Mouse (Mus musculus): Measurements from ENCODE around the gene Trim71. TPM values are rescaled to one million over a fixed set of nuclear protein-coding genes. Genes with fewer than 3 reads are reported as not detected.

The Trim71 gene
- polyA plus RNA-seq, 1 experiment from 2014 or later = 0.71 TPM

DNA sequence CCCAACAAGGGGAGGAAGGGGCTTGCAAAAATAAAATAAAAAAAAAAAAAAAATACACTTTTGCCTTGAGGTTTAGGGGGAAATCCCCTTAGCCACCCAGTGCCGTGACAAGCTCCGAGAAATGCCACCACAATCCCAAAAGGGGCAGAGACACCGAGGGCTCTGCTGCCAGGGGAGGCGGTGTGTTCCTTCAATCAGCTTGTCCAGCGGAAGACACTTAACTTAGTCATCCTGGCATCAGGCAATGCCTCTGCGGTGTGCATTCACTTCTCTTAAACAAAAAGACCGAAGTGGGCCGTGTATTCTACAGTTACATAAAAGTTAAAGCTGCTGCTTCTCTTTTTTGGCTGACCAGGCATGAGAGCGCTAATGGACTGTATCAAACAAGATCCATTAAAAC lies 56.7 kb downstream of the Trim71 start:
- Histone ChIP-seq H3K4me1 (ENCODE audit: control insufficient read depth, low read depth, low read length) (peaks cover 6% of the 10 kb centered on the region), H3K9ac (ENCODE audit: low read depth, low read length) (no peak overlapping the region), H3K27me3 (ENCODE audit: control insufficient read depth, insufficient read depth, low read depth, low read length) (no peaks in the 10 kb centered on the region), H3K27ac (ENCODE audit: low read length) (no peak overlapping the region), H3K36me3 (ENCODE audit: control insufficient read depth, insufficient read depth) (no peaks in the 10 kb centered on the region; the same call in 1 of the 2 replicates), H3K4me3 (ENCODE audit: low read depth, low read length) (no peak overlapping the region), H3K9me3 (replicated peaks; ENCODE audit: control insufficient read depth, low read length) (no peaks in the 10 kb centered on the region), H3K4me2 (ENCODE audit: low read depth, low read length) (no peak overlapping the region)
- no peak for ATAC-seq (ENCODE audit: low read depth)
- WGBS (ENCODE audit: insufficient replicate concordance) = 58% methylated on average over 9 of the region's 9 CpGs

DNA sequence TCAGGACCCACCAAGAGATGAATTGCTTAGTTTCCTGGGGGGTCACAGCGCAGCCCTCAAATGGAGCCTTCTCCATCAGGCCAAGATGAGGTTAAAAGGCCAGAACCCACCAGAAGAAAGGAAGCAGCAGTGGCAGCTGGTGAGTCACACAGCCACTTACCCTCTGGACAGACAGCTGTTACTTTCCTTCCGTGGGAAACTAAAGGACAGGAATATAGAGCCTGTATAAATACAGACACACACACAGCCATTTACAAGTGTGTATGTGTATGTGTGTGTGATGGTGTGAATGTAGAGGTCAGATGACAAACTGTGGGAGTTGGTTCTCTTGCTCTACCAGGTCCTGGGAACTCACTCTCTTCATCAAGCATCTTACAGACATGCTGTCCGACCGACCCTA lies 57.6 kb downstream of the Trim71 start:
- WGBS (ENCODE audit: insufficient replicate concordance) = 43% methylated on average over 4 of the region's 4 CpGs
- no peaks in the 10 kb centered on the region for H3K9me3 ChIP-seq (replicated peaks; ENCODE audit: control insufficient read depth, low read length)
- no peak overlapping the region for H3K27ac ChIP-seq (ENCODE audit: low read length)
- H3K36me3 ChIP-seq (ENCODE audit: control insufficient read depth, insufficient read depth) = no peaks in the 10 kb centered on the region
- no peak overlapping the region for H3K9ac ChIP-seq (ENCODE audit: low read depth, low read length)
- ATAC-seq (ENCODE audit: low read depth) = no peak
- no peak overlapping the region for H3K4me2 ChIP-seq (ENCODE audit: low read depth, low read length)
- no peak overlapping the region for H3K4me3 ChIP-seq (ENCODE audit: low read depth, low read length)
- no peaks in the 10 kb centered on the region for H3K27me3 ChIP-seq (ENCODE audit: control insufficient read depth, insufficient read depth, low read depth, low read length)
- H3K4me1 ChIP-seq (ENCODE audit: control insufficient read depth, low read depth, low read length) = peaks cover 6% of the 10 kb centered on the region

- Histone ChIP-seq H3K27me3 (ENCODE audit: control insufficient read depth, insufficient read depth, low read depth, low read length) (no peaks in the 10 kb centered on the region), H3K4me1 (ENCODE audit: control insufficient read depth, low read depth, low read length) (peaks cover 6% of the 10 kb centered on the region), H3K9me3 (replicated peaks; ENCODE audit: control insufficient read depth, low read length) (no peaks in the 10 kb centered on the region), H3K4me3 (ENCODE audit: low read depth, low read length) (no peak within 1 kb of the TSS), H3K36me3 (ENCODE audit: control insufficient read depth, insufficient read depth) (no peaks in the 10 kb centered on the region), H3K9ac (ENCODE audit: low read depth, low read length) (no peak within 1 kb of the TSS), H3K27ac (ENCODE audit: low read length) (no peak within 1 kb of the TSS), H3K4me2 (ENCODE audit: low read depth, low read length) (no peak within 1 kb of the TSS)
- WGBS (ENCODE audit: insufficient replicate concordance) = 76% methylated on average over 9 of the region's 9 CpGs
- no peak for ATAC-seq (ENCODE audit: low read depth)
These were observed 59.4 kb downstream of the Trim71 start, which contains the start of gene Ccr4 for GRCm38 (mm10) chr9:114504816-114505215. Gene Ccr4, minus strand, starts transcription at chr9:114504916.

- peak; percentile 37 for ATAC-seq (ENCODE audit: low read depth)
- Histone ChIP-seq H3K9ac (ENCODE audit: low read depth, low read length) (no peak overlapping the region), H3K27ac (ENCODE audit: low read length) (no peak overlapping the region), H3K36me3 (ENCODE audit: control insufficient read depth, insufficient read depth) (no peaks in the 10 kb centered on the region), H3K9me3 (replicated peaks; ENCODE audit: control insufficient read depth, low read length) (no peaks in the 10 kb centered on the region), H3K4me2 (ENCODE audit: low read depth, low read length) (no peak overlapping the region), H3K4me1 (ENCODE audit: control insufficient read depth, low read depth, low read length) (peaks cover 6% of the 10 kb centered on the region), H3K27me3 (ENCODE audit: control insufficient read depth, insufficient read depth, low read depth, low read length) (no peaks in the 10 kb centered on the region), H3K4me3 (ENCODE audit: low read depth, low read length) (no peak overlapping the region)
- WGBS (ENCODE audit: insufficient replicate concordance) = 18% methylated on average over 15 of the region's 15 CpGs
These were observed 61.3 kb downstream of the Trim71 start for GRCm38 (mm10) chr9:114502711-114503427.

DNA sequence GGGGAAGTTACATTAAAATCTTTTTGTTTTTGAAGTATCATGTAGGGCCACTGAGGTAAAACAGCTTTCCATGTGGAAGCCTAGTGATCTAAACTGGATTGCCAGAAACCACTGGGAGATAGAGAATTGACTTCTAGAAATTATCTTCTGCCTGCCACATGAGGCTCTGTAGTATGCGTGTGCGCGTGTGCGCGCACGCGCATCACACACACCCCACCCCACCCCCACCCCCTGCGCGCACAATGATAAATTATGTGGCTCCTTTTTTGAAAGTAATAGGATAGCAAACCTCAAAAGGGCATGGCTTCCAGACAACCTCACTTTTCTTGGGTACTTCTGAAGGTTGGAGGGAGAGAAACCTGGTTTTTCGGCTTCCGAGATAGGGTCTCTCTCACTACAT lies 62.3 kb downstream of the Trim71 start:
- no peaks in the 10 kb centered on the region for H3K27me3 ChIP-seq (ENCODE audit: control insufficient read depth, insufficient read depth, low read depth, low read length)

DNA sequence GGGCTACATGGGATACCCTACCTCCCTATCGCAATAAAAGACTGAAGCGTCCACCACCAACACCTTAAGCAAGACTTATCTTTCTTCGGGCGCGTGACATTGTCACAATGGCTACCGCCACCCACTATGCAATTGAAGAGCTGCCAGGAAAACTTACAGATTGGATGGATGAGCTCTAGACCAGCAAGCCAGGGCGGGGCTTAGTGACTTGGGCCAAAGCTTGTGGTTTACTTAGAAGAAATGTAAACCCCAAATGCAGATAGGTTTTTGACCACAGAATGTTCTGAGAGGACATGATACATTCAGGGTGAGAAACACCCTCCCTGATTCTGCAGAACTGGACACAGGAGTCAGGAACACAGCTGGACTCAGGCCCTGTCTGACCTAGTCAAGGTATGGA lies 63.1 kb downstream of the Trim71 start:
- Histone ChIP-seq H3K4me1 (ENCODE audit: control insufficient read depth, low read depth, low read length) (peaks cover 6% of the 10 kb centered on the region), H3K27ac (ENCODE audit: low read length) (no peak overlapping the region), H3K9ac (ENCODE audit: low read depth, low read length) (no peak overlapping the region), H3K4me2 (ENCODE audit: low read depth, low read length) (no peak overlapping the region), H3K36me3 (ENCODE audit: control insufficient read depth, insufficient read depth) (no peaks in the 10 kb centered on the region), H3K4me3 (ENCODE audit: low read depth, low read length) (no peak overlapping the region), H3K27me3 (ENCODE audit: control insufficient read depth, insufficient read depth, low read depth, low read length) (no peaks in the 10 kb centered on the region), H3K9me3 (replicated peaks; ENCODE audit: control insufficient read depth, low read length) (no peaks in the 10 kb centered on the region)
- 21% methylated on average over 7 of the region's 7 CpGs for WGBS (ENCODE audit: insufficient replicate concordance)
- ATAC-seq (ENCODE audit: low read depth) = no peak

More for the DNA sequence above, 62.3 kb downstream of the Trim71 start:
- Histone ChIP-seq H3K4me1 (ENCODE audit: control insufficient read depth, low read depth, low read length) (peaks cover 6% of the 10 kb centered on the region), H3K4me3 (ENCODE audit: low read depth, low read length) (no peak overlapping the region), H3K36me3 (ENCODE audit: control insufficient read depth, insufficient read depth) (no peaks in the 10 kb centered on the region), H3K27ac (ENCODE audit: low read length) (no peak overlapping the region), H3K9me3 (replicated peaks; ENCODE audit: control insufficient read depth, low read length) (no peaks in the 10 kb centered on the region), H3K4me2 (ENCODE audit: low read depth, low read length) (no peak overlapping the region), H3K9ac (ENCODE audit: low read depth, low read length) (no peak overlapping the region)
- ATAC-seq (ENCODE audit: low read depth) = no peak
- 58% methylated on average over 11 of the region's 11 CpGs for WGBS (ENCODE audit: insufficient replicate concordance)

- Histone ChIP-seq H3K4me3 (ENCODE audit: low read depth, low read length) (no peak overlapping the region), H3K27ac (ENCODE audit: low read length) (no peak overlapping the region), H3K4me2 (ENCODE audit: low read depth, low read length) (no peak overlapping the region), H3K9ac (ENCODE audit: low read depth, low read length) (no peak overlapping the region), H3K4me1 (ENCODE audit: control insufficient read depth, low read depth, low read length) (peaks cover 6% of the 10 kb centered on the region), H3K9me3 (replicated peaks; ENCODE audit: control insufficient read depth, low read length) (no peaks in the 10 kb centered on the region), H3K27me3 (ENCODE audit: control insufficient read depth, insufficient read depth, low read depth, low read length) (no peaks in the 10 kb centered on the region), H3K36me3 (ENCODE audit: control insufficient read depth, insufficient read depth) (no peaks in the 10 kb centered on the region)
- WGBS (ENCODE audit: insufficient replicate concordance) = 14% methylated on average over 15 of the region's 15 CpGs
- no peak for ATAC-seq (ENCODE audit: low read depth)
These were observed 64.2 kb downstream of the Trim71 start for GRCm38 (mm10) chr9:114499783-114500515.

GRCm38 (mm10) chr9:114498218-114498617 lies 66.0 kb downstream of the Trim71 start:
- Histone ChIP-seq H3K4me3 (ENCODE audit: low read depth, low read length) (no peak overlapping the region), H3K4me1 (ENCODE audit: control insufficient read depth, low read depth, low read length) (peaks cover 6% of the 10 kb centered on the region), H3K9me3 (replicated peaks; ENCODE audit: control insufficient read depth, low read length) (no peaks in the 10 kb centered on the region), H3K27me3 (ENCODE audit: control insufficient read depth, insufficient read depth, low read depth, low read length) (no peaks in the 10 kb centered on the region), H3K4me2 (ENCODE audit: low read depth, low read length) (no peak overlapping the region), H3K27ac (ENCODE audit: low read length) (no peak overlapping the region), H3K36me3 (ENCODE audit: control insufficient read depth, insufficient read depth) (no peaks in the 10 kb centered on the region), H3K9ac (ENCODE audit: low read depth, low read length) (no peak overlapping the region)
- 0 out of 2 replicates have a peak, but pooled peaks have one; percentile 32 for ATAC-seq (ENCODE audit: low read depth)
- 5% methylated on average over 11 of the region's 11 CpGs for WGBS (ENCODE audit: insufficient replicate concordance)

DNA sequence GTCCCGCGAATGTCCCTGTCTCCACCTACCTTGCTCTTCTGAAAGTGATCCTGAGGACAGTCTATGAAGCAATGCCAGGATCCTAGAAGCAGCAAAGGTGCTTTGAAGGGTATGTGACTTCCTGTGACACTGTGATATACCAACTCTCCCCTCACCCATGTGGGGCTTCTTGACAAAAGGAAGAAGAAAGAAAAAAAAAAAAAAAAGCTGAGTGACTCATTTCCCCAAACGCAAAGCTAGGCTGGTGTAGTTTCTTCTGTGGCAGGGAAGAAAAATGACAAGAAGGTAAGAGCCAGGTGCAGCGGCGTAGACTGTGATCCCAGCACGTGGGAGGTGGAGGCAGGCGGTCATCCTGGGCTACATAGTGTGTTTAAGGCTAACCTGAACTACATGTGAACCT lies 67.7 kb downstream of the Trim71 start:
- H3K36me3 ChIP-seq (ENCODE audit: control insufficient read depth, insufficient read depth) = no peaks in the 10 kb centered on the region
- H3K4me1 ChIP-seq (ENCODE audit: control insufficient read depth, low read depth, low read length) = no peaks in the 10 kb centered on the region
- WGBS (ENCODE audit: insufficient replicate concordance) = 59% methylated on average over 7 of the region's 7 CpGs
- no peak overlapping the region for H3K9ac ChIP-seq (ENCODE audit: low read depth, low read length)
- no peak for ATAC-seq (ENCODE audit: low read depth)
- no peaks in the 10 kb centered on the region for H3K9me3 ChIP-seq (replicated peaks; ENCODE audit: control insufficient read depth, low read length)
- H3K4me3 ChIP-seq (ENCODE audit: low read depth, low read length) = no peak overlapping the region
- H3K4me2 ChIP-seq (ENCODE audit: low read depth, low read length) = no peak overlapping the region
- no peak overlapping the region for H3K27ac ChIP-seq (ENCODE audit: low read length)
- no peaks in the 10 kb centered on the region for H3K27me3 ChIP-seq (ENCODE audit: control insufficient read depth, insufficient read depth, low read depth, low read length)

All from liver, embryonic 16.5 days (tissue).